Mouse (Mus musculus): ENCODE data around the gene Qrfp. TPM values are rescaled to one million over a fixed set of nuclear protein-coding genes. Genes with fewer than 3 reads are reported as not detected.

Gene Qrfp
- total and polyA plus RNA-seq, 3 experiments: 0.13 TPM; not detected in 2

DNA sequence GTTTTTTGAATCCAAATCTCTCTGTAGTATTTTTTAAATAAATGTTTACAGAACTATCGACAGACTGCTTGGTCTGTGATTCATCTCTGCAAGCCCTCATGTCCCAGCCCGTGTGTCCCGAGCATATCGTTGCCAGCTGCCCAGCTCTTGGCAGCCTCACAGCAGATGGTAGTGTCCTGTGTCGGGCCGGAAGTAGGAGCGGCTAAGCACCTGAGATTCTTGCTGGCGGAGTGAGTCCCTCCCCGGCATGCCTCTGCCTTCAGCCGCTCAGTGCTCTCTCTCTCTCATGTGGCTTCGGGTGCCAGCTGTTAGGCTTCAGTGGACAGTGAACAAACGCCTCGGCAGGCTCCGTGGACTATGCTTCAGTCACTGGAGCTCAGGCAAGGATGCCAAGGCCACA lies 6.9 kb downstream of the Qrfp start:
- H3K79me2 ChIP-seq (ENCODE audit: control insufficient read depth, insufficient read depth, low read length, poor library complexity): no peaks in the 10 kb centered on the region
- H3K9me3 ChIP-seq (replicated peaks; ENCODE audit: insufficient read depth, low read length): no peaks in the 10 kb centered on the region
- no peak overlapping the region for H3K4me3 ChIP-seq (ENCODE audit: control insufficient read depth in 1 of 2, insufficient read depth in 1 of 2, low read depth in 2 of 2, low read length in 2 of 2)
- H3K27me3 ChIP-seq (ENCODE audit: control insufficient read depth in 1 of 2, insufficient read depth in 2 of 2, low read length in 2 of 2): no peaks in the 10 kb centered on the region
- no peaks in the 10 kb centered on the region for H3K36me3 ChIP-seq (ENCODE audit: control insufficient read depth in 1 of 2, insufficient read depth in 2 of 2, low read length in 2 of 2)
- H3K9ac ChIP-seq (ENCODE audit: control insufficient read depth, low read depth, low read length, poor library complexity, severe bottlenecking): no peak overlapping the region
- TF ChIP-seq ZMIZ1 (IDR thresholded peaks at IDR 0.05; ENCODE audit: low read depth, low read length) (no peak), BHLHE40 (IDR thresholded peaks at IDR 0.05; ENCODE audit: borderline replicate concordance, low read depth, low read length) (no peak), MYC (IDR thresholded peaks at IDR 0.05; ENCODE audit: low read depth, low read length) (no peak), MAFK (IDR thresholded peaks at IDR 0.05; ENCODE audit: borderline replicate concordance, low read depth, low read length) (no peak), NRF1 (IDR thresholded peaks at IDR 0.05; ENCODE audit: insufficient read depth, low read depth, low read length, poor library complexity, severe bottlenecking) (no peak), MXI1 (IDR thresholded peaks at IDR 0.05; ENCODE audit: low read depth, low read length) (no peak), USF1 (IDR thresholded peaks at IDR 0.05; ENCODE audit: low read depth, low read length) (no peak), ZNF384 (IDR thresholded peaks at IDR 0.05; ENCODE audit: low read depth, low read length) (no peak), USF2 (IDR thresholded peaks at IDR 0.05; ENCODE audit: borderline replicate concordance in 1 of 2, insufficient read depth in 1 of 2, low read depth in 1 of 2, low read length in 2 of 2) (no peak), MAX (IDR thresholded peaks at IDR 0.05; ENCODE audit: low read length) (no peak)
- no peaks in the 10 kb centered on the region for H3K4me1 ChIP-seq (ENCODE audit: control insufficient read depth in 1 of 2, insufficient read depth in 2 of 2, low read length in 2 of 2)
- no peak overlapping the region for H3K27ac ChIP-seq (ENCODE audit: control insufficient read depth, low read depth, low read length)
- DNase-seq (ENCODE audit: low read depth, low spot score): no peak

DNA sequence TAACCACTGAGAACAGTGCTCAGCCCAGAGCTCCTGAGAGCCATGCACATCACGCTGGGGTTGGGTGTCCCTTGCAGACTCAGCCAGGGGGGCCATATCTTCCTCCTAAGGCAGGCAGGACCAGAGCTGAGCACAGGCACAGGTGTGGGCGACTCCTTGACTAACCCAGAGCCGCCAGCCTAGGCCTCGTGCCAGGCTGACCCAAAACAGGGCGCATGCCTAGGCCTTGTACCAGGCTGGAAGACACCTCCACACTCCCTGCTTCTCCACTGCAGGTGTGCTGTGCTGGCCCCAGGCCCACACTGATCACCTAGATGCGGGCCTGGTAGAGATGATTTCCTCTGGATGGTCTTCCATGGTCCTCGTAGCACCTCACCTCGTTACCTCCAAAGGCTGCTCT lies 7.6 kb downstream of the Qrfp start:
- Histone ChIP-seq H3K4me1 (ENCODE audit: control insufficient read depth in 1 of 2, insufficient read depth in 2 of 2, low read length in 2 of 2) (no peaks in the 10 kb centered on the region), H3K4me3 (ENCODE audit: control insufficient read depth in 1 of 2, insufficient read depth in 1 of 2, low read depth in 2 of 2, low read length in 2 of 2) (no peak overlapping the region), H3K79me2 (ENCODE audit: control insufficient read depth, insufficient read depth, low read length, poor library complexity) (no peaks in the 10 kb centered on the region), H3K27me3 (ENCODE audit: control insufficient read depth in 1 of 2, insufficient read depth in 2 of 2, low read length in 2 of 2) (no peaks in the 10 kb centered on the region), H3K27ac (ENCODE audit: control insufficient read depth, low read depth, low read length) (no peak overlapping the region), H3K9me3 (replicated peaks; ENCODE audit: insufficient read depth, low read length) (no peaks in the 10 kb centered on the region), H3K9ac (ENCODE audit: control insufficient read depth, low read depth, low read length, poor library complexity, severe bottlenecking) (no peak overlapping the region), H3K36me3 (ENCODE audit: control insufficient read depth in 1 of 2, insufficient read depth in 2 of 2, low read length in 2 of 2) (no peaks in the 10 kb centered on the region)
- TF ChIP-seq MYC (IDR thresholded peaks at IDR 0.05; ENCODE audit: low read depth, low read length) (no peak), MAX (IDR thresholded peaks at IDR 0.05; ENCODE audit: low read length) (no peak), GABPA (IDR thresholded peaks at IDR 0.05; ENCODE audit: low read depth, low read length) (no peak)
- DNase-seq (ENCODE audit: low read depth, low spot score): no peak

DNA sequence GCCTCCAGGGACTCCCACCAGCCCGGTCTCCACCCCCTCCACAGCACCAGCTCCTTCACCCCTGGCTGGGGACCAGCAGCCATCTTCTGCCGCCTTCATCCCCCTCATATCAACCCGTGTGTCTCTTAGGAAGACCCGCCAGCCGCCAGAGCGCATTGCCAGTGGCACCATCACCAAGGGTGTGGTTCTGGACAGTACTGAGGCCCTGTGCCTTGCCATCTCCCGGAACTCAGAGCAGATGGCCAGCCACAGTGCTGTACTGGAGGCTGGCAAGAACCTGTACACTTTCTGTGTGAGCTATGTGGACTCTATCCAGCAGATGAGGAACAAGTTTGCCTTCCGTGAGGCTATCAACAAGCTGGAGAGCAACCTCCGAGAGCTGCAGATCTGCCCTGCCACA lies 9.0 kb downstream of the Qrfp start:
- H3K27ac ChIP-seq (ENCODE audit: control insufficient read depth, low read depth, low read length): no peak overlapping the region
- H3K4me1 ChIP-seq (ENCODE audit: control insufficient read depth in 1 of 2, insufficient read depth in 2 of 2, low read length in 2 of 2): no peaks in the 10 kb centered on the region
- no peak for DNase-seq (ENCODE audit: low read depth, low spot score)
- no peak overlapping the region for H3K4me3 ChIP-seq (ENCODE audit: control insufficient read depth in 1 of 2, insufficient read depth in 1 of 2, low read depth in 2 of 2, low read length in 2 of 2)
- no peaks in the 10 kb centered on the region for H3K27me3 ChIP-seq (ENCODE audit: control insufficient read depth in 1 of 2, insufficient read depth in 2 of 2, low read length in 2 of 2)
- no peaks in the 10 kb centered on the region; a peak in 1 of 4 replicates for H3K36me3 ChIP-seq (ENCODE audit: control insufficient read depth in 1 of 2, insufficient read depth in 2 of 2, low read length in 2 of 2)
- no peaks in the 10 kb centered on the region for H3K9me3 ChIP-seq (replicated peaks; ENCODE audit: insufficient read depth, low read length)
- no peak overlapping the region for H3K9ac ChIP-seq (ENCODE audit: control insufficient read depth, low read depth, low read length, poor library complexity, severe bottlenecking)
- TF ChIP-seq HCFC1 (IDR thresholded peaks at IDR 0.05; ENCODE audit: low read depth, low read length) (no peak), TCF12 (IDR thresholded peaks at IDR 0.05; ENCODE audit: low read depth, low read length) (no peak), CHD1 (IDR thresholded peaks at IDR 0.05; ENCODE audit: low read depth, low read length) (no peak), ZMIZ1 (IDR thresholded peaks at IDR 0.05; ENCODE audit: low read depth, low read length) (no peak), ELF1 (IDR thresholded peaks at IDR 0.05; ENCODE audit: low read depth, low read length) (no peak), CTCF (IDR thresholded peaks at IDR 0.05 in 2 of 3, conservative IDR thresholded peaks at IDR 0.05 in 1 of 3; ENCODE audit: control insufficient read depth in 1 of 3, insufficient read depth in 1 of 3, low read depth in 2 of 3, low read length in 3 of 3, poor library complexity in 1 of 3, severe bottlenecking in 1 of 3) (no peak), MYB (IDR thresholded peaks at IDR 0.05; ENCODE audit: low read depth, low read length) (no peak), POLR2AphosphoS5 (IDR thresholded peaks at IDR 0.05; ENCODE audit: borderline replicate concordance, low read depth, low read length) (no peak), MAFK (IDR thresholded peaks at IDR 0.05; ENCODE audit: borderline replicate concordance, low read depth, low read length) (no peak), MXI1 (IDR thresholded peaks at IDR 0.05; ENCODE audit: low read depth, low read length) (no peak), UBTF (IDR thresholded peaks at IDR 0.05; ENCODE audit: borderline replicate concordance, insufficient read depth, low read depth, low read length) (no peak)
- H3K79me2 ChIP-seq (ENCODE audit: control insufficient read depth, insufficient read depth, low read length, poor library complexity): no peaks in the 10 kb centered on the region
